Mouse (Mus musculus) adrenal gland, postnatal 10 days (tissue): ENCODE measurements around the gene Sema4g. TPM values are rescaled to one million over a fixed set of nuclear protein-coding genes. Genes with fewer than 3 reads are reported as not detected.

Experiments
- DNase-seq: peaks from one replicate; pipeline ENCODE4 v3.0.0; 2021; ENCODE audit warnings: mixed read lengths
- total RNA-seq, 2 experiments: library from RNA; stranded (reverse); gene quantifications; 2 replicates each; pipeline ENCODE4 v1.2.3; 2021

Sema4g gene
- total RNA-seq, 2 experiments from 2014 or later = 18.3 to 26.3 TPM

GRCm38 (mm10) chr19:45048644-45049365 is 59.9 kb downstream of the Sema4g start:
- no peak for DNase-seq

GRCm38 (mm10) chr19:45049523-45049922 is 60.6 kb downstream of the Sema4g start:
- no peak for DNase-seq

Other genes with a start within 250 kb of the Sema4g start
- not detected for gene Pax2, start 233.1 kb upstream of the Sema4g start, total RNA-seq
- gene Slf2, start 58.0 kb upstream of the Sema4g start, total RNA-seq = 10 to 100 TPM; 22.6 to 31.5 TPM
- 10 to 100 TPM; 26.2 to 29.5 TPM for gene Twnk, start 16.6 kb downstream of the Sema4g start, total RNA-seq
- 10 to 100 TPM; 50.0 to 58.3 TPM for gene Mrpl43, start 17.3 kb downstream of the Sema4g start, total RNA-seq
- 10 to 100 TPM; 63.1 to 77.8 TPM for gene Lzts2, start 25.3 kb downstream of the Sema4g start, total RNA-seq
- gene Pdzd7, start 56.6 kb downstream of the Sema4g start, total RNA-seq = under 1 TPM; 0.21 to 0.48 TPM
- gene Sfxn3, start 58.4 kb downstream of the Sema4g start, total RNA-seq = 10 to 100 TPM; 39.3 to 51.5 TPM
- 1 to 10 TPM; 8.2 to 9.2 TPM for gene Kazald1, start 86.1 kb downstream of the Sema4g start, total RNA-seq
- under 1 TPM in 1 of 2 experiments, not detected in 1; 0.15 TPM for gene Tlx1, start 161.6 kb downstream of the Sema4g start, total RNA-seq
- 1 to 10 TPM in 1 of 2 experiments, under 1 TPM in 1; 0.30 to 1.4 TPM for gene Lbx1, start 246.7 kb downstream of the Sema4g start, total RNA-seq